Mouse (Mus musculus) C2C12 (cell line): ENCODE data around the gene Hapln3.

Source experiments
- CEBPB ChIP-seq: IDR thresholded peaks from one replicate; pipeline ENCODE4 v1.6.1; 2011; ENCODE audit warnings: low read depth, mild to moderate bottlenecking, control low read depth, moderate library complexity
- CTCF ChIP-seq: IDR thresholded peaks from one replicate; pipeline ENCODE4 v1.5.1; 2011; ENCODE audit not compliant: control insufficient read depth, insufficient read depth, insufficient read length
- FOSL1 ChIP-seq: IDR thresholded peaks from one replicate; pipeline ENCODE4 v1.8.0; 2011; ENCODE audit warnings: mild to moderate bottlenecking, low read length; ENCODE audit not compliant: poor library complexity, insufficient read depth, severe bottlenecking

DNA sequence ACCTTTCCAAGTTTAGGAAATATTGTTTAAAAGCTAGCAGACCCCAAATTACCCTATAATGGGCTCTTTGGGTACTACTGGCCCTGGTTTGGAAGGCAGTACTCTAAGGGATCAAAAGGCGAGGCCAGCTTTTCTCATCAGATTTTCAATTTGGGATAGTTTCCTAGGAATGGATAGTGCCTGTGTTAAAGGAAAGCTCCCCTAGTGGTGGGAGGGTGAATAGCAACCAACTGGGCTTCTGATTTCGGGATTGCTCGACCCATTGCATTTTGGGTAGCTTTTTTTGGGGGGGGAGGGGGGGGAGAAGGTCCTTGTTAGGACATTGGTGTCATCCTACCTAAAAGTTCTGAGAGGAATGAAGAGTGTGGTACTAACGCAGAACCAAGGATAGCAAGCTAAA, 41.7 kb downstream of the Hapln3 start:
- TF ChIP-seq FOSL1 (no peak), CEBPB (no peak), CTCF (no peak)
